Comparison of ENCODE assay signal across 12 mouse cellular contexts in genomic region chr9:103759829-103760228, GRCm38 (mm10). TPM values are rescaled to one million over a fixed set of nuclear protein-coding genes. Genes with fewer than 3 reads are reported as not detected.
A peak's percentile ranks its signal among the peaks of the same experiment; 100 is the strongest.
DNase-seq lines count a peak whose midpoint lies in the region; ATAC-seq and TF ChIP-seq lines count a peak whose summit lies in the region.
"Had no signal": no experiment of that assay in that cellular context is flagged by ENCODE, and none has a peak within 500 bp of the region (broad histone marks: within the 10 kb centered on the region; RNA-seq: fewer than 3 reads in every experiment).

No protein-coding gene starts in this region.

- H3K36me3 ChIP-seq in heart, postnatal 0 days (replicated peaks; ENCODE audit: control insufficient read depth, insufficient read depth, low read length), result no peaks in the 10 kb centered on the region
- no peaks in the 10 kb centered on the region for H3K36me3 ChIP-seq in embryonic facial prominence, embryonic 13.5 days
- no peaks in the 10 kb centered on the region for H3K36me3 ChIP-seq in forebrain, embryonic 13.5 days (ENCODE audit: poor library complexity, severe bottlenecking)
- no peaks in the 10 kb centered on the region for H3K36me3 ChIP-seq in midbrain, embryonic 12.5 days

- 33% methylated on average over 9 of the region's 9 CpGs for WGBS in heart, postnatal 0 days
- WGBS in embryonic facial prominence, embryonic 13.5 days, result 39% methylated on average over 9 of the region's 9 CpGs
- WGBS in forebrain, embryonic 13.5 days, result 57% methylated on average over 9 of the region's 9 CpGs
- 36% methylated on average over 9 of the region's 9 CpGs for WGBS in midbrain, embryonic 12.5 days

- no peak for DNase-seq in heart, postnatal 0 days (ENCODE audit: low spot score)
- DNase-seq in heart, postnatal 4 days, result no peak
- no peak for DNase-seq in urinary bladder, postnatal 14 days (ENCODE audit: low spot score)
- DNase-seq in kidney, postnatal 25 days, result no peak
- DNase-seq: adrenal gland, postnatal 36 days; cerebellum, adult 11-12 months; kidney, adult 18-20 months; right cerebral cortex, postnatal 14 days had no signal

- no peak overlapping the region for H3K27ac ChIP-seq in heart, postnatal 0 days (ENCODE audit: low read depth)
- no peak overlapping the region for H3K27ac ChIP-seq in embryonic facial prominence, embryonic 13.5 days
- H3K27ac ChIP-seq in forebrain, embryonic 13.5 days, result no peak overlapping the region
- H3K27ac ChIP-seq in midbrain, embryonic 12.5 days (replicated peaks), result no peak overlapping the region

- H3K9me3 ChIP-seq in heart, postnatal 0 days (replicated peaks; ENCODE audit: control insufficient read depth, low read length), result no peaks in the 10 kb centered on the region
- H3K9me3 ChIP-seq in embryonic facial prominence, embryonic 13.5 days, result no peaks in the 10 kb centered on the region
- no peaks in the 10 kb centered on the region for H3K9me3 ChIP-seq in forebrain, embryonic 13.5 days (replicated peaks)
- no peaks in the 10 kb centered on the region for H3K9me3 ChIP-seq in midbrain, embryonic 12.5 days

- H3K4me2 ChIP-seq in heart, postnatal 0 days (ENCODE audit: low read depth, low read length), result peak overlapping the region; percentile 39
- H3K4me2 ChIP-seq in embryonic facial prominence, embryonic 13.5 days, result peak overlapping the region; percentile 27
- peak overlapping the region; percentile 78 for H3K4me2 ChIP-seq in forebrain, embryonic 13.5 days
- peak overlapping the region; percentile 91 for H3K4me2 ChIP-seq in midbrain, embryonic 12.5 days (replicated peaks)

- TF ChIP-seq CTCF in heart, postnatal 0 days (IDR thresholded peaks at IDR 0.05; ENCODE audit: low read depth), result no peak

- no peak overlapping the region for H3K4me3 ChIP-seq in heart, postnatal 0 days (ENCODE audit: low read depth, low read length)
- H3K4me3 ChIP-seq in embryonic facial prominence, embryonic 13.5 days, result no peak overlapping the region
- H3K4me3 ChIP-seq in forebrain, embryonic 13.5 days, result peak overlapping the region; percentile 70
- peak overlapping the region; percentile 23; the same call in 1 of the 2 replicates for H3K4me3 ChIP-seq in midbrain, embryonic 12.5 days

- no peak overlapping the region for H3K9ac ChIP-seq in heart, postnatal 0 days (replicated peaks; ENCODE audit: low read depth, low read length)
- no peak overlapping the region for H3K9ac ChIP-seq in embryonic facial prominence, embryonic 13.5 days
- peak overlapping the region; percentile 54; the same call in 1 of the 2 replicates for H3K9ac ChIP-seq in forebrain, embryonic 13.5 days
- H3K9ac ChIP-seq in midbrain, embryonic 12.5 days (replicated peaks), result no peak overlapping the region

- no peaks in the 10 kb centered on the region for H3K27me3 ChIP-seq in heart, postnatal 0 days (ENCODE audit: control insufficient read depth, insufficient read depth, low read length)
- peaks cover 31% of the 10 kb centered on the region for H3K27me3 ChIP-seq in embryonic facial prominence, embryonic 13.5 days
- peaks cover 23% of the 10 kb centered on the region for H3K27me3 ChIP-seq in forebrain, embryonic 13.5 days
- peaks cover 36% of the 10 kb centered on the region for H3K27me3 ChIP-seq in midbrain, embryonic 12.5 days

- ATAC-seq in heart, postnatal 0 days (ENCODE audit: insufficient read depth, low read depth), result no peak
- no peak for ATAC-seq in embryonic facial prominence, embryonic 13.5 days (ENCODE audit: insufficient number of reproducible peaks, insufficient read depth, low FRiP score, low TSS enrichment, low read depth)
- no peak for ATAC-seq in forebrain, embryonic 13.5 days
- ATAC-seq in midbrain, embryonic 12.5 days (ENCODE audit: low FRiP score, low read depth), result no peak

- no peak for TF ChIP-seq EP300 in heart, postnatal 0 days (IDR thresholded peaks at IDR 0.05; ENCODE audit: low read depth)

- no peaks in the 10 kb centered on the region for H3K4me1 ChIP-seq in heart, postnatal 0 days (ENCODE audit: control insufficient read depth, insufficient read depth)
- H3K4me1 ChIP-seq in embryonic facial prominence, embryonic 13.5 days, result peaks cover 14% of the 10 kb centered on the region
- H3K4me1 ChIP-seq in forebrain, embryonic 13.5 days, result peaks cover 37% of the 10 kb centered on the region
- H3K4me1 ChIP-seq in midbrain, embryonic 12.5 days, result peaks cover 21% of the 10 kb centered on the region

RNA-seq across cellular contexts. Expression of gene Tmem108, which starts 1.8 kb away (rescaled TPM):
- 25.1 and 49.7 TPM in 2 replicates for total RNA-seq in heart, postnatal 0 days (2014; rRNA removed; ENCODE audit: low replicate concordance)
- polyA plus RNA-seq in heart, postnatal 0 days (2015; fragmentation: Nextera tagmentation; extraction: Ambion mirVana), result 21.8 and 23.5 TPM in 2 replicates
- 10 to 100 TPM; 17.6 to 21.9 TPM for total RNA-seq in heart, postnatal 4 days (2021)
- 9.6 and 10.0 TPM in 2 replicates for polyA plus RNA-seq in embryonic facial prominence, embryonic 13.5 days (2015; fragmentation: Nextera tagmentation; extraction: Ambion mirVana)
- 41.4 and 41.5 TPM in 2 replicates for polyA plus RNA-seq in forebrain, embryonic 13.5 days (2015; fragmentation: Nextera tagmentation; extraction: Ambion mirVana)
- polyA plus RNA-seq in midbrain, embryonic 12.5 days (2016; fragmentation: Nextera tagmentation; extraction: Ambion mirVana), result 14.0 and 17.0 TPM in 2 replicates
- total RNA-seq: gastrocnemius, adult 18-20 months had no signal

Comparison
In these comparisons a context has a peak if more than half of its experiments do, and no peak if none do; other contexts are left out.
1. H3K4me2 ChIP-seq: peak in every context shown above with its lines; median percentile 91 in midbrain, embryonic 12.5 days; 78 in forebrain, embryonic 13.5 days; 39 in heart, postnatal 0 days; 27 in embryonic facial prominence, embryonic 13.5 days.
2. H3K4me3 ChIP-seq: peak in forebrain, embryonic 13.5 days (single experiment) and midbrain, embryonic 12.5 days (single experiment); none in heart, postnatal 0 days (single experiment) and embryonic facial prominence, embryonic 13.5 days (single experiment).